Mouse (Mus musculus) common myeloid progenitor, adult 5-6 weeks (primary cell): ENCODE results near the gene Mrps26. TPM values are rescaled to one million over a fixed set of nuclear protein-coding genes. Genes with fewer than 3 reads are reported as not detected.

ENCODE experiments used
- total RNA-seq: library from RNA; stranded (forward); fragments of 200-1000, 187-1606 nt; gene quantifications from 2 replicates; pipeline ENCODE4 v1.2.3, GENCODE M21; 2017

Mrps26 gene
- total RNA-seq, 1 experiment from 2014 or later: 52.1 TPM

Other genes with a start within 250 kb of the Mrps26 start
- 0.82 and 4.8 TPM in 2 replicates for gene Cpxm1, start 166.2 kb upstream of the Mrps26 start, total RNA-seq
- not detected in 2 replicates for gene Gm28372, start 158.5 kb upstream of the Mrps26 start, total RNA-seq
- gene 1700020A23Rik, start 158.5 kb upstream of the Mrps26 start, total RNA-seq: not detected in 2 replicates
- not detected in 2 replicates for gene Tmem239, start 157.3 kb upstream of the Mrps26 start, total RNA-seq
- gene Vps16, start 139.4 kb upstream of the Mrps26 start, total RNA-seq: 111 and 115 TPM in 2 replicates
- gene Pced1a, start 139.0 kb upstream of the Mrps26 start, total RNA-seq: 9.0 and 14.7 TPM in 2 replicates
- 88.0 and 117 TPM in 2 replicates for gene Ptpra, start 113.5 kb upstream of the Mrps26 start, total RNA-seq
- not detected in 2 replicates for gene Oxt, start 12.4 kb downstream of the Mrps26 start, total RNA-seq
- not detected in 2 replicates for gene Avp, start 18.8 kb downstream of the Mrps26 start, total RNA-seq
- gene Fastkd5, start 66.3 kb downstream of the Mrps26 start, total RNA-seq: 19.1 and 22.8 TPM in 2 replicates
- 6.3 and 7.3 TPM in 2 replicates for gene Ubox5, start 66.3 kb downstream of the Mrps26 start, total RNA-seq
- 0.44 and 0.73 TPM in 2 replicates for gene Lzts3, start 79.1 kb downstream of the Mrps26 start, total RNA-seq
- gene Ddrgk1, start 100.9 kb downstream of the Mrps26 start, total RNA-seq: 87.6 and 107 TPM in 2 replicates
- 69.0 and 86.0 TPM in 2 replicates for gene Itpa, start 103.9 kb downstream of the Mrps26 start, total RNA-seq
- gene Slc4a11, start 133.8 kb downstream of the Mrps26 start, total RNA-seq: not detected in 2 replicates